Mouse (Mus musculus): Measurements from ENCODE around the gene Epor. TPM values are rescaled to one million over a fixed set of nuclear protein-coding genes. Genes with fewer than 3 reads are reported as not detected.

Epor gene
- polyA plus RNA-seq, 1 experiment from 2014 or later: 124 TPM

- no peaks in the 10 kb centered on the region for H3K36me3 ChIP-seq (replicated peaks)
- H3K4me1 ChIP-seq (replicated peaks): peaks cover 12% of the 10 kb centered on the region
- ATAC-seq (ENCODE audit: insufficient read depth): peak; percentile 86
- WGBS (ENCODE audit: insufficient replicate concordance): 2% methylated on average over 43 of the region's 43 CpGs
- H3K9me3 ChIP-seq (replicated peaks): no peaks in the 10 kb centered on the region
- peaks cover 22% of the 10 kb centered on the region for H3K27me3 ChIP-seq
- H3K4me2 ChIP-seq: peak within 1 kb of the TSS; percentile 67
- 0 out of 2 replicates have a peak within 1 kb of the TSS, but pooled peaks have one; percentile 0 for H3K9ac ChIP-seq
- H3K27ac ChIP-seq (replicated peaks): no peak within 1 kb of the TSS
- peak within 1 kb of the TSS; percentile 49 for H3K4me3 ChIP-seq (replicated peaks)
Measured at GRCm38 (mm10) chr9:21936692-21937570, 26.4 kb downstream of the Epor start, which contains the start of gene Plppr2. TSS of gene Plppr2 (plus strand) at chr9:21937033.

DNA sequence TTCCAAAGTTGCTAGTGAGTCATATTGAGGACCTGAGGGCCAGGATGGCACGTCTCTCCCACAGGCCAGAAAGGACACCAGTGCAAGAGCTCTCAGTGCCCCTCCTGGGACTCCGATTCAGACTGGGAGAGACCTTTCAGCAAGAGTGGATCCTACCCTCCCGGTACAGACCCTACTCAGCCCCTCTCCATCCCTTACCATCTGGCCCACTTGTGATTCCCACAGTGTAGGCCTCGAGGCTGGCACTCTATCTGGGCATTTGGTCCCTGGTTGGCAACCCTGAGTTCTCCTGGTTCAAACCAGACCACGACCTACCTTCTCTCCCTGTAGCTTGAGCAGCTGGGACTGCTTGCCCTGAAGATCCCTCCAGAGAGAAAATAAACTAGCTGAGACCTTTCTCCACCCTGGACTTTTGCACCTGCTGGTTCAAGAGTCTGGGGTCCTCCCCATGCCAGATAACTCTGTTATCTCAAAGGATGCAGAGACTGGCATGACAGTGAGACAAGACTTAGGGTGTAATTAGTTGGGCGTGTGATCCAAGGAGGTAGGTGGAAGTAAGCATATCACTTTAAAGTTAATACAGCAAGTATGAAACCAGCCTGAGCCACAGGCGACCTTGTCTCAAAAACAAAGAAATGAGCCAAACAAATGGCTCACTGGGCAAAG lies 27.7 kb downstream of the Epor start:
- Histone ChIP-seq H3K9ac (no peak overlapping the region), H3K4me1 (replicated peaks) (peaks cover 15% of the 10 kb centered on the region), H3K9me3 (replicated peaks) (no peaks in the 10 kb centered on the region), H3K4me3 (replicated peaks) (no peak overlapping the region), H3K27ac (replicated peaks) (no peak overlapping the region), H3K27me3 (peaks cover 22% of the 10 kb centered on the region), H3K4me2 (no peak overlapping the region), H3K36me3 (replicated peaks) (no peaks in the 10 kb centered on the region)
- ATAC-seq (ENCODE audit: insufficient read depth): no peak
- 50% methylated on average over 7 of the region's 7 CpGs for WGBS (ENCODE audit: insufficient replicate concordance)

DNA sequence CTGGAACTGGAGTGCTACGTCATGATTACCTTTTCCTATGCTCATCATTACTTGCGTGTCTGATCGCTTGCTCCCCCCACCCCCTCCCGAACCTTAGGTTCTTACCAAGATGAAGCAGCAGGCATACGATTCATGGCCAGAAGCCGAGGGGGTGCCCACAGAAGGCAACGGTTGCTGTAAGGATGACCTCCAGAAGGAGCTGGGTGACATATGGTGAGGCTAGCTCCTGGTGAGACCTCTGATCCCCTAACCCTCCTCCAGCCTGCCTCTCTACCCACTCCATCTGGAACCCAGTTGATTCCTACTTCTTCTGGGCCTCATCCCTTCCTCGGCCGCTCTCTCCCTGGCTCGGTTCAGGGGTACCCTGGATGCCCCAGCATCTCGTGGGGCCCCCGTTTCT lies 29.3 kb downstream of the Epor start:
- WGBS (ENCODE audit: insufficient replicate concordance): 75% methylated on average over 12 of the region's 12 CpGs
- Histone ChIP-seq H3K9me3 (replicated peaks) (no peaks in the 10 kb centered on the region), H3K36me3 (replicated peaks) (no peaks in the 10 kb centered on the region), H3K4me1 (replicated peaks) (peaks cover 15% of the 10 kb centered on the region), H3K27ac (replicated peaks) (no peak overlapping the region), H3K4me3 (replicated peaks) (no peak overlapping the region), H3K9ac (no peak overlapping the region), H3K4me2 (no peak overlapping the region), H3K27me3 (peaks cover 22% of the 10 kb centered on the region)
- ATAC-seq (ENCODE audit: insufficient read depth): no peak

DNA sequence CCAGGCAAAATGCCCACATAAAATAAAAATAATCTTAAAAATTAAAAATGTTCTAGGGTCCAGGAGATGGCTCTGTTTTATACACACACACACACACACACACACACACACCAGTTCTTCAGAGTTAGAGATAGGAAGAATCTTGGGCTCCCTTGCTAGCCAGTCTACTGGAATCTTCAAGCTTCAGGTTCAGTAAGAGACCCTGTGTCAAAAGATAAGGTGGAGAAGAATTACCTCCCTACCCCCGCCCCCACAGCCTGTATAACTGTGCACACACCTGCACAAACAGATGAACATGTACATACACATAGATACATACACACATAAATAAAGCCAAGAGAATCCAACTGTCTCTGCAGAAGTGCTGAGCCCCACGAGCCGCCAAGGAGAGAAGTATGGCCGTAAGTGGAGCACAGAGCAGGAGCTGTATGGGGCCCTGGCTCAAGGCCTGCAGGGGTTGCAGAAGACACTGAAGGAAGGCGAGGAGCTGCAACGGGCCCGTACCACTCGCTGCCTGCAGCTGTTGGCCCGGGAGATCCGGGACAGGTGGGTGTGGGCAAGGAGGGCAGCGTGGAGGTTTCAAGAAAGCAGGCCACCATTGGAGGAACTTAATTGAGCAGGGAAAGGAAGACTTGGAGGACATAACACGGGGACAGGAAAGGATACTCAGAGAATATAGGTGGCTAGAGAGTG lies 30.7 kb downstream of the Epor start:
- H3K9me3 ChIP-seq (replicated peaks): no peaks in the 10 kb centered on the region
- no peak overlapping the region for H3K9ac ChIP-seq
- peaks cover 16% of the 10 kb centered on the region for H3K4me1 ChIP-seq (replicated peaks)
- H3K27ac ChIP-seq (replicated peaks): no peak overlapping the region
- no peaks in the 10 kb centered on the region for H3K36me3 ChIP-seq (replicated peaks)
- WGBS (ENCODE audit: insufficient replicate concordance): 42% methylated on average over 12 of the region's 12 CpGs
- no peak overlapping the region for H3K4me2 ChIP-seq
- no peak for ATAC-seq (ENCODE audit: insufficient read depth)
- no peak overlapping the region for H3K4me3 ChIP-seq (replicated peaks)
- H3K27me3 ChIP-seq: peaks cover 22% of the 10 kb centered on the region

DNA sequence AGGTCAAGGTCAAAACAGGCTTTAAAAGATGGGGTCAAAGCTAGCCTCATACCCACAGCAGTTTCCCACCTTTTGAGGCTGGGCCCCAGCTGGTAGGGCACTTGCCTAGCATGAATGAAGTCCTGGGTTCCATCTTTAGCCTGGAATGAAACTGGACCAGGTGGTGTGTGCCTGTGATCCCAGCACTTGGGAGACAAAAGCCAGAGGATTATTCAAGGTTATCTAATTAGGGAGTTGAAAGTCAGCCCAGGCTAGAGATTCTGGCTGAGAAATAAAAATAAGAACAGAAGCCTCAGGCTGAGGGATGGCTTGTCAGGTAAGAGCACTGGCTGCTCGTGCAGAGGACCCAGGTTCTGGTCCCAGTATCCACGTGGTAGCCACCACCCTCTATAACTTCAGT lies 31.3 kb downstream of the Epor start:
- H3K4me3 ChIP-seq (replicated peaks): no peak overlapping the region
- no peak overlapping the region for H3K4me2 ChIP-seq
- ATAC-seq (ENCODE audit: insufficient read depth): no peak
- H3K27ac ChIP-seq (replicated peaks): no peak overlapping the region
- peaks cover 22% of the 10 kb centered on the region for H3K27me3 ChIP-seq
- H3K9ac ChIP-seq: no peak overlapping the region
- peaks cover 19% of the 10 kb centered on the region for H3K4me1 ChIP-seq (replicated peaks)
- no peaks in the 10 kb centered on the region for H3K36me3 ChIP-seq (replicated peaks)
- no peaks in the 10 kb centered on the region for H3K9me3 ChIP-seq (replicated peaks)
- 38% methylated on average over 2 of the region's 2 CpGs for WGBS (ENCODE audit: insufficient replicate concordance)

GRCm38 (mm10) chr9:21929208-21929607 lies 34.1 kb downstream of the Epor start:
- no peak overlapping the region for H3K4me2 ChIP-seq
- H3K4me3 ChIP-seq (replicated peaks): no peak overlapping the region
- no peaks in the 10 kb centered on the region for H3K9me3 ChIP-seq (replicated peaks)
- no peak for ATAC-seq (ENCODE audit: insufficient read depth)
- 61% methylated on average over 3 of the region's 3 CpGs for WGBS (ENCODE audit: insufficient replicate concordance)
- H3K4me1 ChIP-seq (replicated peaks): peaks cover 36% of the 10 kb centered on the region
- peaks cover 6% of the 10 kb centered on the region; the same call in 1 of the 2 replicates for H3K36me3 ChIP-seq (replicated peaks)
- no peak overlapping the region for H3K27ac ChIP-seq (replicated peaks)
- no peak overlapping the region for H3K9ac ChIP-seq
- H3K27me3 ChIP-seq: peaks cover 10% of the 10 kb centered on the region

- peak within 1 kb of the TSS; percentile 31 for H3K27ac ChIP-seq (replicated peaks)
- peak within 1 kb of the TSS; percentile 12; the same call in 1 of the 2 replicates for H3K9ac ChIP-seq
- ATAC-seq (ENCODE audit: insufficient read depth): peak; percentile 80
- H3K4me3 ChIP-seq (replicated peaks): peak within 1 kb of the TSS; percentile 48
- peak within 1 kb of the TSS; percentile 60 for H3K4me2 ChIP-seq
- H3K36me3 ChIP-seq (replicated peaks): peaks cover 6% of the 10 kb centered on the region; the same call in 1 of the 2 replicates
- H3K27me3 ChIP-seq: no peaks in the 10 kb centered on the region; the same call in 1 of the 2 replicates
- H3K4me1 ChIP-seq (replicated peaks): peaks cover 46% of the 10 kb centered on the region
- no peaks in the 10 kb centered on the region for H3K9me3 ChIP-seq (replicated peaks)
- WGBS (ENCODE audit: insufficient replicate concordance): under 1% methylated on average over 28 of the region's 28 CpGs
Measured at GRCm38 (mm10) chr9:21927208-21927753, 36.0 kb downstream of the Epor start, which contains the start of the genes Ccdc159 and Tmem205. TSS of gene Ccdc159 (plus strand) at chr9:21927471. TSS of gene Tmem205 (minus strand) at chr9:21927556.

DNA sequence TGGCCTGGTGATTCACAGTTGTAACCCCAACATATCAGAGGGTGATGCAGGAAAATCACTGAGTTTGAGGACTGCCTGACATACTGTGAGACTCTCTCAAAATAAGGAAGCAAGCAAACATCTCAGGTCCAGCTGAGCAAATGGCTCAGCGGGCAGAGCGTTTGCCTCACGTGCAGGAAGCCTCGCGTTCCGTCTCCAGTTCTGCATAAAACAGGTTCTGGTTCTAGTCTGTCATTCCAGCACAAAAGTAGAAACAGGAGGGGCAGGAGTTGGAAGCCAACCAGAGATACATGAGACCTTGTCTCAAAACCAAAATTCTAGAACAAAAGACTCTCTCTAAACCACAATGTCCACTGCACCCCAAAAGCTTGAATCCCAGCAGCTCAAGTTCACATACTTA lies 36.5 kb downstream of the Epor start:
- peak overlapping the region; percentile 60 for H3K4me2 ChIP-seq
- peak overlapping the region; percentile 31 for H3K27ac ChIP-seq (replicated peaks)
- peak overlapping the region; percentile 4; the same call in 1 of the 2 replicates for H3K9ac ChIP-seq
- H3K9me3 ChIP-seq (replicated peaks): no peaks in the 10 kb centered on the region
- no peak for ATAC-seq (ENCODE audit: insufficient read depth)
- WGBS (ENCODE audit: insufficient replicate concordance): 4% methylated on average over 6 of the region's 6 CpGs
- H3K4me1 ChIP-seq (replicated peaks): peaks cover 43% of the 10 kb centered on the region
- peaks cover 6% of the 10 kb centered on the region for H3K36me3 ChIP-seq (replicated peaks)
- no peaks in the 10 kb centered on the region for H3K27me3 ChIP-seq
- H3K4me3 ChIP-seq (replicated peaks): peak overlapping the region; percentile 48

GRCm38 (mm10) chr9:21926155-21926554 lies 37.2 kb downstream of the Epor start:
- Histone ChIP-seq H3K27me3 (no peaks in the 10 kb centered on the region), H3K4me1 (replicated peaks) (peaks cover 42% of the 10 kb centered on the region), H3K27ac (replicated peaks) (peak overlapping the region; percentile 31), H3K9ac (0 out of 2 replicates have a peak overlapping the region, but pooled peaks have one; percentile 12), H3K4me2 (peak overlapping the region; percentile 60), H3K36me3 (replicated peaks) (peaks cover 6% of the 10 kb centered on the region), H3K9me3 (replicated peaks) (no peaks in the 10 kb centered on the region), H3K4me3 (replicated peaks) (peak overlapping the region; percentile 48)
- ATAC-seq (ENCODE audit: insufficient read depth): no peak
- WGBS (ENCODE audit: insufficient replicate concordance): 52% methylated on average over 6 of the region's 6 CpGs

GRCm38 (mm10) chr9:21925506-21925905 lies 37.8 kb downstream of the Epor start:
- H3K9me3 ChIP-seq (replicated peaks): no peaks in the 10 kb centered on the region
- WGBS (ENCODE audit: insufficient replicate concordance): 71% methylated on average over 1 of the region's 1 CpGs
- no peak overlapping the region for H3K9ac ChIP-seq
- peak overlapping the region; percentile 31; the same call in 1 of the 2 replicates for H3K27ac ChIP-seq (replicated peaks)
- peaks cover 42% of the 10 kb centered on the region for H3K4me1 ChIP-seq (replicated peaks)
- H3K4me3 ChIP-seq (replicated peaks): 0 out of 2 replicates have a peak overlapping the region, but pooled peaks have one; percentile 48
- peaks cover 6% of the 10 kb centered on the region for H3K36me3 ChIP-seq (replicated peaks)
- H3K4me2 ChIP-seq: peak overlapping the region; percentile 60; the same call in 1 of the 2 replicates
- no peak for ATAC-seq (ENCODE audit: insufficient read depth)
- no peaks in the 10 kb centered on the region for H3K27me3 ChIP-seq
